Mouse (Mus musculus) kidney, embryonic 16.5 days (tissue): ENCODE results near the gene C2. TPM values are rescaled to one million over a fixed set of nuclear protein-coding genes. Genes with fewer than 3 reads are reported as not detected.

ENCODE experiments used
- ATAC-seq: fragments of 200-750 bp; cut with Nextera tagmentation; 2 replicates; pipeline ENCODE4 v1.8.0; 2017; ENCODE audit warnings: moderate TSS enrichment; ENCODE audit not compliant: low FRiP score, low TSS enrichment
- H3K27ac ChIP-seq: fragments of 300-500 bp; sonication (generic); 2 replicates; pipeline ENCODE4 v1.5.1; 2014; ENCODE audit warnings: low read length
- H3K27me3 ChIP-seq: fragments of 300-500 bp; sonication (generic); 2 replicates; pipeline ENCODE4 v1.6.1; 2014; ENCODE audit warnings: low read length, control low read depth, mixed read lengths; ENCODE audit not compliant: insufficient read depth
- H3K36me3 ChIP-seq: fragments of 300-500 bp; sonication (generic); 2 replicates; pipeline ENCODE4 v1.6.1; 2014; ENCODE audit warnings: low read length, control low read depth, mixed read lengths; ENCODE audit not compliant: insufficient read depth
- H3K4me1 ChIP-seq: fragments of 300-500 bp; sonication (generic); 2 replicates; pipeline ENCODE4 v1.6.1; 2014; ENCODE audit warnings: low read length, control low read depth, mixed read lengths; ENCODE audit not compliant: insufficient read depth
- H3K4me2 ChIP-seq: fragments of 300-500 bp; sonication (generic); replicated peaks from 2 replicates; pipeline ENCODE4 v1.6.1; 2014; ENCODE audit warnings: low read depth, low read length
- H3K4me3 ChIP-seq: fragments of 300-500 bp; sonication (generic); 2 replicates; pipeline ENCODE4 v1.5.1; 2014; ENCODE audit warnings: mild to moderate bottlenecking, low read length
- H3K9ac ChIP-seq: fragments of 300-500 bp; sonication (generic); replicated peaks from 2 replicates; pipeline ENCODE4 v1.6.1; 2014; ENCODE audit warnings: low read length
- H3K9me3 ChIP-seq: fragments of 300-500 bp; sonication (generic); 2 replicates; pipeline ENCODE4 v1.6.1; 2016; ENCODE audit warnings: low read length, control low read depth
- WGBS: fragments of 180-500 bp; shearing (Covaris S2); extraction: QIAGEN DNeasy Blood & Tissue Kit; methylation state at CpG from one replicate; pipeline ENCODE4 v1.1.7; 2014; 5-methylcytosine and 5-hydroxymethylcytosine counted together
- polyA plus RNA-seq: library from polyadenylated mRNA; unstranded; fragments of >200 nt; fragmentation: Nextera tagmentation; extraction: Ambion mirVana; gene quantifications from 2 replicates; pipeline ENCODE4 v1.2.1, GENCODE M21; 2015

Gene C2
- polyA plus RNA-seq, 1 experiment from 2014 or later, result 5.7 TPM

GRCm38 (mm10) chr17:34897373-34898159 lies 499 bp downstream of the C2 start:
- H3K27ac ChIP-seq, result peak overlapping the region; percentile 98
- H3K27me3 ChIP-seq, result no peaks in the 10 kb centered on the region
- 14% methylated on average over 10 of the region's 10 CpGs for WGBS
- peak overlapping the region; percentile 99 for H3K9ac ChIP-seq
- H3K9me3 ChIP-seq, result no peaks in the 10 kb centered on the region
- ATAC-seq, result 0 out of 2 replicates have a peak, but pooled peaks have one; percentile 4
- H3K4me1 ChIP-seq, result peaks cover 41% of the 10 kb centered on the region
- peak overlapping the region; percentile 94 for H3K4me3 ChIP-seq
- peak overlapping the region; percentile 87 for H3K4me2 ChIP-seq
- peaks cover 19% of the 10 kb centered on the region for H3K36me3 ChIP-seq

DNA sequence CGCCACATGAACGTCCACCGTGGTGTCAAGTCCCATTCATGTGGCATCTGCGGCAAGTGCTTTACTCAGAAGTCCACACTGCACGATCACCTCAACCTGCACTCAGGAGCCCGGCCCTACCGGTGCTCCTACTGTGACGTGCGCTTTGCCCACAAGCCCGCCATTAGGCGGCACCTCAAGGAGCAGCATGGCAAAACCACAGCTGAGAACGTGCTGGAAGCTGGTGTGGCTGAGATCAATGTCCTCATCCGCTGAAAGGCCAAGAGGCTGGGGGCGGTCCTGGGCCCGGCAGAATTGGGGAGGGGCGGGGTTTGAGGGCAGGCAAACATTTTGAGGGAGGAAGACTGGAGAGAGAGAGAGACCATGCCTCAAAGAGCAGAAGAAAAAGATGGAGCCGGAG lies 1.7 kb downstream of the C2 start:
- no peak for ATAC-seq
- Histone ChIP-seq H3K9me3 (no peaks in the 10 kb centered on the region), H3K27me3 (no peaks in the 10 kb centered on the region), H3K4me3 (no peak overlapping the region), H3K36me3 (peaks cover 13% of the 10 kb centered on the region), H3K4me2 (no peak overlapping the region), H3K9ac (no peak overlapping the region), H3K4me1 (peaks cover 41% of the 10 kb centered on the region), H3K27ac (no peak overlapping the region)
- 86% methylated on average over 17 of the region's 17 CpGs for WGBS

DNA sequence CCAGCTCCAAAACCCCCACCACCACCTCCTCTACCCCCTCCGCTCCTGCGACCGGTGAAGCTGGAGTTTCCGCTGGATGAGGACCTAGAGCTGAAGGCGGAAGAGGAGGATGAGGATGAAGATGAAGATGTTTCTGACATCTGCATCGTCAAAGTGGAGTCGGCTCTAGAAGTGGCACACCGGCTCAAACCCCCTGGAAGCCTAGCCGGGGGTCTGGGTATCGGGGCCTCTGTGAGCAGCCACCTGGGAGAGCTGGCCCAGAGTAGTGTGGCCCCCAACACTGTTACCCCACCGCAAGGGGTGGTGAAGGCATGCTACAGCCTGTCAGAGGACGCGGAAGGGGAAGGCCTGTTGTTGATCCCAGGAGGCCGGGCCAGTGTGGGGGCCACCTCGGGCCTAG lies 2.3 kb downstream of the C2 start:
- WGBS, result 88% methylated on average over 15 of the region's 15 CpGs
- H3K36me3 ChIP-seq, result peaks cover 9% of the 10 kb centered on the region
- no peaks in the 10 kb centered on the region for H3K9me3 ChIP-seq
- H3K4me1 ChIP-seq, result peaks cover 41% of the 10 kb centered on the region
- peak overlapping the region; percentile 72 for H3K4me3 ChIP-seq
- peak overlapping the region; percentile 92; the same call in 1 of the 2 replicates for H3K27ac ChIP-seq
- no peak for ATAC-seq
- H3K27me3 ChIP-seq, result no peaks in the 10 kb centered on the region
- peak overlapping the region; percentile 92 for H3K4me2 ChIP-seq
- peak overlapping the region; percentile 86 for H3K9ac ChIP-seq

DNA sequence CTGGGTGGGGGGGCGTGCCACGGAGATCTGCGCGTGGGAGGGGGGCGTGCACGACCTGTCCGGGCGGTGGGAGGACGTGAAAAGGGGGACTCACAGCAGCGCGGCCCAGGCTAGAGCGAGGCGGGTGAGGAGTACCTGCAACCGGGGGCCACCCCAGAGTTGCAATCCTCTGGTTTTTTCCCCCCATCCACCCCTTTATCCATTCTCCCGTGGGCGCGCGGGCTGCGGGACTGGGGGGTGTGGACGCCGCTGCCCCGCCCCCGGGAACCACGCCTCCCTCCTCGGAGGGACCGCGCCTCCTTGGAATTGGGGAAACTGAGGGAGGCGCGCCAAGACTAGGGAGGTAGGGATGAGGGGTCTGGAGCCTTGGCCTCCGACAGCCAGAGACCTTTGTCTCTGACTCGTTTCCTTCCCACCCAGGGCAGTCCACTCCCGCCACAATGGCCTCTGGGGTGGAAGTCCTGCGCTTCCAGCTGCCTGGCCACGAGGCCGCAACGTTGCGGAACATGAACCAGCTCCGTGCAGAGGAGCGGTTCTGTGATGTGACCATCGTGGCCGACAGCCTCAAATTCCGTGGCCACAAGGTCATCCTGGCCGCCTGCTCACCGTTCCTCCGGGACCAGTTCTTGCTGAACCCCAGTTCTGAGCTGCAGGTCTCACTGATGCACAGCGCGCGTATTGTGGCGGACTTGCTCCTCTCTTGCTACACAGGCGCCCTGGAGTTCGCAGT lies 3.1 kb downstream of the C2 start:
- Histone ChIP-seq H3K36me3 (peaks cover 9% of the 10 kb centered on the region), H3K9me3 (no peaks in the 10 kb centered on the region), H3K27ac (peak overlapping the region; percentile 92), H3K27me3 (no peaks in the 10 kb centered on the region), H3K9ac (peak overlapping the region; percentile 86), H3K4me1 (peaks cover 35% of the 10 kb centered on the region), H3K4me2 (peak overlapping the region; percentile 92), H3K4me3 (peak overlapping the region; percentile 72)
- 7% methylated on average over 50 of the region's 51 CpGs for WGBS
- ATAC-seq, result peak; percentile 20; the same call in 1 of the 2 replicates

GRCm38 (mm10) chr17:34894074-34894597 lies 3.9 kb downstream of the C2 start:
- H3K36me3 ChIP-seq, result peaks cover 9% of the 10 kb centered on the region
- peak overlapping the region; percentile 86 for H3K9ac ChIP-seq
- ATAC-seq, result peak; percentile 92
- H3K27me3 ChIP-seq, result no peaks in the 10 kb centered on the region
- H3K9me3 ChIP-seq, result no peaks in the 10 kb centered on the region
- under 1% methylated on average over 38 of the region's 51 CpGs for WGBS
- peak overlapping the region; percentile 92 for H3K27ac ChIP-seq
- peaks cover 33% of the 10 kb centered on the region for H3K4me1 ChIP-seq
- H3K4me2 ChIP-seq, result peak overlapping the region; percentile 92
- peak overlapping the region; percentile 72 for H3K4me3 ChIP-seq

GRCm38 (mm10) chr17:34893072-34893824 lies 4.8 kb downstream of the C2 start:
- Histone ChIP-seq H3K36me3 (peaks cover 9% of the 10 kb centered on the region), H3K4me1 (peaks cover 33% of the 10 kb centered on the region), H3K9ac (peak overlapping the region; percentile 66; the same call in 1 of the 2 replicates), H3K27ac (peak overlapping the region; percentile 86), H3K27me3 (no peaks in the 10 kb centered on the region), H3K4me2 (peak overlapping the region; percentile 92), H3K4me3 (no peak overlapping the region), H3K9me3 (no peaks in the 10 kb centered on the region)
- ATAC-seq, result no peak
- WGBS, result 77% methylated on average over 12 of the region's 12 CpGs

- 94% methylated on average over 2 of the region's 2 CpGs for WGBS
- Histone ChIP-seq H3K36me3 (peaks cover 6% of the 10 kb centered on the region), H3K27me3 (no peaks in the 10 kb centered on the region), H3K4me3 (no peak overlapping the region), H3K9ac (no peak overlapping the region), H3K27ac (no peak overlapping the region), H3K4me2 (no peak overlapping the region), H3K4me1 (peaks cover 19% of the 10 kb centered on the region), H3K9me3 (no peaks in the 10 kb centered on the region)
- ATAC-seq, result no peak
Observed at GRCm38 (mm10) chr17:34891377-34891776, 6.7 kb downstream of the C2 start.

DNA sequence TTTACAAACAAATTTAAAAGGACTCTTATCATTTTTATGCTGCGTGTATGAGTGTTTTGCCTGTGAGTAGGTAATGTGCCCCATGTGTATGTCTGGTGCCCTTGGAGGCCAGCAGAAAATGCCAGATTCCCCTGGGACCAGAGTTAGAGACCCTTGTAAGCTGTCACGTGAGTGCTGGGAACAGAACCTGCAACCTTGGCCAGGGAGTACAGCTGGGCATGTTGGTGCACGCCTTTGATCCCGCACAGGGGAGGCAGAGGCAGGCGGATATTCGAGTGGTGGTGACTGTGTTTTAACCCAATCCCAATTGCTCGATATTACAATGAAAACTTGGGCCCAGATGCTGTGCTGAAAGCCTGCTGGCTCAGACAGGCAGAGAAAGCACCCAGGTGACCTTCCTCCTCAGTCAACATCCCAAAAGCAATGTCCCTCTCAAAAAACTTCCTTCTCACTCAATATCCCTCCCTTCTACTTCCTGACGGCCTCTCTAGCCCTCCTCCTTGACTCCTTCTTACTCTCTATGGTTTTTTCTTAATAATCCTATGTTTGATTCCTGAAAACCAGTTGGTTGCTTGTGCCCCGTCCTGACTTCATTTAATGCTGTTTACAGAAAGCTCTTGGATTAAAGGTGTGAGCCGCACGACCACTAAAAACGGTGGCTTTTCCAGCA lies 7.9 kb downstream of the C2 start:
- no peaks in the 10 kb centered on the region for H3K36me3 ChIP-seq
- peaks cover 7% of the 10 kb centered on the region for H3K4me1 ChIP-seq
- H3K4me2 ChIP-seq, result no peak overlapping the region
- no peak for ATAC-seq
- 80% methylated on average over 12 of the region's 12 CpGs for WGBS
- H3K27ac ChIP-seq, result no peak overlapping the region
- H3K9me3 ChIP-seq, result no peaks in the 10 kb centered on the region
- H3K9ac ChIP-seq, result no peak overlapping the region
- no peak overlapping the region for H3K4me3 ChIP-seq
- H3K27me3 ChIP-seq, result no peaks in the 10 kb centered on the region

GRCm38 (mm10) chr17:34887942-34888341 lies 10.1 kb downstream of the C2 start:
- H3K27me3 ChIP-seq, result no peaks in the 10 kb centered on the region
- WGBS, result 83% methylated on average over 5 of the region's 5 CpGs
- H3K4me3 ChIP-seq, result no peak overlapping the region
- H3K27ac ChIP-seq, result no peak overlapping the region
- H3K9ac ChIP-seq, result no peak overlapping the region
- H3K4me2 ChIP-seq, result no peak overlapping the region
- no peak for ATAC-seq
- H3K9me3 ChIP-seq, result no peaks in the 10 kb centered on the region
- H3K36me3 ChIP-seq, result no peaks in the 10 kb centered on the region
- no peaks in the 10 kb centered on the region for H3K4me1 ChIP-seq
